Mouse (Mus musculus) liver, embryonic 14.5 days (tissue): ENCODE measurements at regions not wholly inside any gene's neighbourhood (a gene's known extent, or its start where the extent isn't known, plus 50 kb on each side); places are given as distances from the start of the nearest gene placed in this dataset.

Experiments used
- CTCF ChIP-seq: IDR thresholded peaks from 2 replicates; pipeline ENCODE4 v1.5.1; 2016; ENCODE audit warnings: antibody characterized with exemption, low read depth, control low read depth
- EP300 ChIP-seq: IDR thresholded peaks from 2 replicates; pipeline ENCODE4 v1.6.1; 2016; ENCODE audit warnings: antibody characterized with exemption, low read depth

GRCm38 (mm10) chr4:125897707-125898106, 126.6 kb upstream of the Csf3r start:
- TF ChIP-seq CTCF (no peak), EP300 (no peak)
